Mouse (Mus musculus) neural tube, embryonic 13.5 days (tissue): Measurements from ENCODE around the gene Denr. TPM values are rescaled to one million over a fixed set of nuclear protein-coding genes. Genes with fewer than 3 reads are reported as not detected.
A peak's percentile ranks its signal among the peaks of the same experiment; 100 is the strongest.

ENCODE experiments used
- ATAC-seq: fragments of 200-750 bp; cut with Nextera tagmentation; 2 replicates; pipeline ENCODE4 v1.8.0; 2017; ENCODE audit warnings: low read depth, mild to moderate bottlenecking, moderate TSS enrichment, moderate library complexity
- H3K27ac ChIP-seq: fragments of 300-500 bp; sonication (generic); replicated peaks from 2 replicates; pipeline ENCODE4 v1.5.1; 2015; ENCODE audit warnings: moderate library complexity, mild to moderate bottlenecking, inconsistent platforms
- H3K27me3 ChIP-seq: fragments of 300-500 bp; sonication (generic); 2 replicates; pipeline ENCODE4 v1.6.1; 2015; ENCODE audit warnings: mild to moderate bottlenecking, inconsistent platforms
- H3K36me3 ChIP-seq: fragments of 300-500 bp; sonication (generic); 2 replicates; pipeline ENCODE4 v1.6.1; 2015; ENCODE audit warnings: mild to moderate bottlenecking, inconsistent platforms
- H3K4me1 ChIP-seq: fragments of 300-500 bp; sonication (generic); replicated peaks from 2 replicates; pipeline ENCODE4 v1.6.1; 2015; ENCODE audit warnings: inconsistent platforms
- H3K4me2 ChIP-seq: fragments of 300-500 bp; sonication (generic); 2 replicates; pipeline ENCODE4 v1.6.1; 2015; ENCODE audit warnings: inconsistent platforms, mild to moderate bottlenecking, moderate library complexity
- H3K4me3 ChIP-seq: fragments of 300-500 bp; sonication (generic); 2 replicates; pipeline ENCODE4 v1.5.1; 2015; ENCODE audit warnings: mild to moderate bottlenecking, inconsistent platforms
- H3K9ac ChIP-seq: fragments of 300-500 bp; sonication (generic); 2 replicates; pipeline ENCODE4 v1.6.1; 2015; ENCODE audit warnings: moderate library complexity, mild to moderate bottlenecking, inconsistent platforms
- H3K9me3 ChIP-seq: fragments of 300-500 bp; sonication (generic); 2 replicates; pipeline ENCODE4 v1.6.1; 2016; ENCODE audit warnings: inconsistent platforms
- WGBS: fragments of 180-500 bp; shearing (Covaris S2); methylation state at CpG from one replicate; pipeline ENCODE4 v1.1.7; 2015; 5-methylcytosine and 5-hydroxymethylcytosine counted together
- polyA plus RNA-seq: library from polyadenylated mRNA; unstranded; fragments of >200 nt; fragmentation: Nextera tagmentation; extraction: Ambion mirVana; gene quantifications from 2 replicates; pipeline ENCODE4 v1.2.1, GENCODE M21; 2015

The Denr gene
- 133 and 136 TPM in 2 replicates for polyA plus RNA-seq

DNA sequence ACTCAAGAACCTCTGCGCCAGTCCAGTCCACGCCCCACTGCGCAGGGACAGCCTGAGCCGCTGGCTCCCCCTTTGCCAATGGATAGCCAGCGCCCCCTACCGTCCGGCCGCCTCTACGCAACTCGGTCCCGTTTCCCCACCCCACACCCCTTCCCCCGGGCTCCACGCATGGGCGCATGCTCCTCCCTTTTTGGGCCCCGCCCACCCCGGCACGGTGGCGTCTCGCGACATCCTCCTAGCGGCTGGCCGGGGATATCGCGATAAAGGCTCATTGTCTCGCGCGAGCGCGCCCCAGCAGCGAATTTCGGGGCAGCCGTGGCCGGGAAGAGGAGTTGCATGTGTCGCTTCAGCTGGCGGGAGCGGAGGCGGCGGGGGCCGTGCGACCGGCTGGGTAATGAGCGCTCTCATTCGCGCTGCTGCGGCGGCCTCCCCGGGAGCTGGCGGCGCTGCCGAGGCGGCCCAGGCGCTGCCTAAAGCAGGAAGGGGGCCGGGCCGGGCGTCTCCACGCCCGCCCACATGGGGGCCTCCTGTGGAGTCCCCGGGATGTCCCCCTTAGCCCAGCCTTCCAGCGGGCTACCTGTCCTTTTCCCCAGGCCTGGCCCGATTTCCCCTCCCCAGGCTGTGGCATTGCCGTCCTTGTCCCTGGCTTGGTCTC, at the start of gene Denr:
Denr (plus strand) TSS at position 200 of the 655 bp plus-strand sequence.
- no peaks in the 10 kb centered on the region for H3K27me3 ChIP-seq
- H3K9me3 ChIP-seq, result no peaks in the 10 kb centered on the region
- H3K9ac ChIP-seq, result peak within 1 kb of the TSS; percentile 98
- ATAC-seq, result peak; percentile 97
- H3K27ac ChIP-seq, result peak within 1 kb of the TSS; percentile 90
- under 1% methylated on average over 60 of the region's 61 CpGs for WGBS
- peak within 1 kb of the TSS; percentile 99 for H3K4me3 ChIP-seq
- peaks cover 22% of the 10 kb centered on the region for H3K4me1 ChIP-seq
- peaks cover 38% of the 10 kb centered on the region for H3K36me3 ChIP-seq
- peak within 1 kb of the TSS; percentile 97 for H3K4me2 ChIP-seq

DNA sequence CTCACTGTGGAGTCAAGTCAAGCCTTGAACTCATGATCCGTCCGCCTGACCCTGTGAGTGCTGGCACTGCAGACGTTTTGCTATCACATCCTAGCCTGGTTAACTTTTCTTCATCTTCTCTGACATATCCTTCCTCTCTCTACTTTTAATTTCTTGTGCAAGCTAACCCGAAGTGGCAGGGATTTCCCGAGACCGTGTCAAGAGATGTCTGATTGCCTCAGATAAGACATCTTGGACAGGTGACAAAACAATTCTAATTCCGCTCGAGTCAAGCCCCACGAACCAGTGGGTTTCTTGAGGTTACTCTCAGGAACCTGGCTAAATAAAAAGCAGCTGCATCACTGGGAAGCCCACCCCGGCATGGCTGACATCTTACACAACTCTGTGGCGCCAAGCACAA, 48.2 kb upstream of the Denr start:
- Histone ChIP-seq H3K27me3 (no peaks in the 10 kb centered on the region), H3K27ac (no peak overlapping the region), H3K4me1 (no peaks in the 10 kb centered on the region), H3K36me3 (no peaks in the 10 kb centered on the region), H3K9ac (no peak overlapping the region), H3K4me3 (no peak overlapping the region), H3K4me2 (no peak overlapping the region), H3K9me3 (no peaks in the 10 kb centered on the region)
- WGBS, result 91% methylated on average over 11 of the region's 11 CpGs
- no peak for ATAC-seq

- Histone ChIP-seq H3K36me3 (no peaks in the 10 kb centered on the region), H3K4me3 (no peak overlapping the region), H3K27me3 (no peaks in the 10 kb centered on the region), H3K4me1 (no peaks in the 10 kb centered on the region), H3K4me2 (no peak overlapping the region), H3K27ac (no peak overlapping the region), H3K9me3 (no peaks in the 10 kb centered on the region), H3K9ac (no peak overlapping the region)
- WGBS, result 88% methylated on average over 15 of the region's 15 CpGs
- no peak for ATAC-seq
Measured at GRCm38 (mm10) chr5:123862374-123863350, 44.3 kb upstream of the Denr start.

GRCm38 (mm10) chr5:123863934-123864333, 43.0 kb upstream of the Denr start:
- H3K4me1 ChIP-seq, result no peaks in the 10 kb centered on the region
- no peak overlapping the region for H3K27ac ChIP-seq
- no peaks in the 10 kb centered on the region for H3K27me3 ChIP-seq
- 92% methylated on average over 14 of the region's 14 CpGs for WGBS
- no peaks in the 10 kb centered on the region for H3K9me3 ChIP-seq
- no peak for ATAC-seq
- H3K4me3 ChIP-seq, result no peak overlapping the region
- H3K36me3 ChIP-seq, result no peaks in the 10 kb centered on the region
- no peak overlapping the region for H3K4me2 ChIP-seq
- no peak overlapping the region for H3K9ac ChIP-seq

GRCm38 (mm10) chr5:123865365-123865764, 41.6 kb upstream of the Denr start, which contains the start of gene Hcar2:
TSS of gene Hcar2 (minus strand) at chr5:123865499.
- H3K9me3 ChIP-seq, result no peaks in the 10 kb centered on the region
- no peaks in the 10 kb centered on the region for H3K36me3 ChIP-seq
- 79% methylated on average over 12 of the region's 12 CpGs for WGBS
- no peak within 1 kb of the TSS for H3K9ac ChIP-seq
- no peaks in the 10 kb centered on the region for H3K4me1 ChIP-seq
- H3K4me2 ChIP-seq, result no peak within 1 kb of the TSS
- no peak for ATAC-seq
- H3K27ac ChIP-seq, result no peak within 1 kb of the TSS
- H3K27me3 ChIP-seq, result no peaks in the 10 kb centered on the region
- H3K4me3 ChIP-seq, result no peak within 1 kb of the TSS

- no peaks in the 10 kb centered on the region for H3K9me3 ChIP-seq
- H3K4me2 ChIP-seq, result no peak overlapping the region
- H3K9ac ChIP-seq, result no peak overlapping the region
- no peaks in the 10 kb centered on the region for H3K4me1 ChIP-seq
- no peaks in the 10 kb centered on the region for H3K36me3 ChIP-seq
- no peak overlapping the region for H3K27ac ChIP-seq
- WGBS, result 97% methylated on average over 4 of the region's 4 CpGs
- no peak overlapping the region for H3K4me3 ChIP-seq
- no peaks in the 10 kb centered on the region for H3K27me3 ChIP-seq
- ATAC-seq, result no peak
Measured at GRCm38 (mm10) chr5:123866457-123866856, 40.5 kb upstream of the Denr start.

DNA sequence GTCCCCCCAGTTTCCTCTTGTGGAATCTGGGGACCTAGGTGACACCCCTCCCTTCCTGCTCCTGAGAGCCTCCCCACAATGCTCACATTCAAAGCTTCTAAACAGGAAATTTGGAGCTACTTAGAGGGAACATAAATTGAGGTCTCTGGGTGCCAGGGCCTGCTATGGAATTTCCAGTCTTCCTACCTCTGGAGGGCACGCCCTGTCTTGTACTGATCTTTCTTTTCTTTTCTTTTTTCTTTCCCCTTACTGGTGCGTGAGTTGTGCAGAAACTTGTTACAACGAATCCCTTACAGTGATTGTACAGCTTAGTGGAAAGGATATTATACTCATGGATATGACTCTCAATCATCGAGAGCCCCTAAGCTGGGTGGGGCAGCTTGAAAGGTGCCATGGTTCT, 37.4 kb upstream of the Denr start:
- no peaks in the 10 kb centered on the region for H3K36me3 ChIP-seq
- ATAC-seq, result no peak
- no peaks in the 10 kb centered on the region for H3K9me3 ChIP-seq
- no peak overlapping the region for H3K4me3 ChIP-seq
- H3K4me1 ChIP-seq, result no peaks in the 10 kb centered on the region
- H3K27me3 ChIP-seq, result no peaks in the 10 kb centered on the region
- WGBS, result 91% methylated on average over 4 of the region's 4 CpGs
- H3K9ac ChIP-seq, result no peak overlapping the region
- no peak overlapping the region for H3K4me2 ChIP-seq
- H3K27ac ChIP-seq, result no peak overlapping the region

DNA sequence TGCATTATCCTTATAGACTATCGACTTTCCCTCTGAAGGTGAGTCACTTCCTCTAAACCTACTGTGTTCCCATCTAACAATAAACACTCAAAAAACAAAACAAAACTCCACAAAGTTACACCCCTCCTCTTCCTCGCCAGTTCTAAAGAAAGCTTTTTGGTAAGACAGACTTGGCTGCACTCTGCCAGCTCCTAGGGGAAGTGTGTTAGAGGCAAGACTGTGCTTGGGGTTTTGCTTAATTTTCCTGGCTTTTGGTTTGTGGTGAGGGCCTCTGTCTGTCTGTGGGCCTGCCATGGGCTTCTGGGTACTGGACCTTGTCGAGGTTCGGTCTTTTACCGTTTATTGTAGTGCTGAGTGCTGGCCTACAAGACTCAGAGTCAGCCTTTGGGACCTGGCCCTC, 32.8 kb upstream of the Denr start:
- Histone ChIP-seq H3K4me3 (no peak overlapping the region), H3K4me1 (no peaks in the 10 kb centered on the region), H3K36me3 (no peaks in the 10 kb centered on the region), H3K27ac (no peak overlapping the region), H3K9me3 (no peaks in the 10 kb centered on the region), H3K4me2 (no peak overlapping the region), H3K9ac (no peak overlapping the region), H3K27me3 (no peaks in the 10 kb centered on the region)
- WGBS, result 89% methylated on average over 5 of the region's 5 CpGs
- no peak for ATAC-seq

DNA sequence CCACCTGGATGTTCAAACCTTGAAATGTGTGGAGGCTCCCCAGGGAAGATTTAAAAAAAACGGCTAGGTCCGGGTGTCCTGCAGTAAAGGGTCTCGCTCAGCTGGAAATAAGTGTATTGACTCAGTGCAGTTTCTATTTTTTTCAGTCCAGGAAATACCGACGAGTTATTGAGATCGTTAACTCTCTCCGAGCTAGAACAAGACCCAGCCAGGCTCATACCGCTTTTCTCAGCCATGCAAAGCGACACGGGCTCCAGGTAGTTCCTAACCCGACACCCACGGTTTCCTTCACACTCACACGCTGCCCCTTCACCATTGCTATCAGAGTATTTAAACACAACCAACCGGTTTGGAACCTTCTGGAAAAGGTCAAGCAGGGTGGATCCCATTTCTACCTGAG, 28.9 kb upstream of the Denr start:
- H3K27ac ChIP-seq, result no peak overlapping the region
- no peaks in the 10 kb centered on the region for H3K36me3 ChIP-seq
- H3K4me2 ChIP-seq, result no peak overlapping the region
- H3K4me1 ChIP-seq, result no peaks in the 10 kb centered on the region
- ATAC-seq, result no peak
- no peak overlapping the region for H3K9ac ChIP-seq
- no peaks in the 10 kb centered on the region for H3K27me3 ChIP-seq
- H3K9me3 ChIP-seq, result no peaks in the 10 kb centered on the region
- WGBS, result 65% methylated on average over 14 of the region's 14 CpGs
- H3K4me3 ChIP-seq, result no peak overlapping the region

- WGBS, result 74% methylated on average over 12 of the region's 12 CpGs
- no peak within 1 kb of the TSS for H3K4me2 ChIP-seq
Measured at GRCm38 (mm10) chr5:123879928-123880327, 27.0 kb upstream of the Denr start, which contains the start of gene Hcar1. TSS of gene Hcar1 (minus strand) at chr5:123880020.

GRCm38 (mm10) chr5:123880778-123881177, 26.2 kb upstream of the Denr start:
- Histone ChIP-seq H3K4me3 (no peak overlapping the region), H3K9ac (no peak overlapping the region), H3K4me2 (no peak overlapping the region), H3K27me3 (no peaks in the 10 kb centered on the region), H3K4me1 (no peaks in the 10 kb centered on the region), H3K27ac (no peak overlapping the region), H3K36me3 (no peaks in the 10 kb centered on the region), H3K9me3 (no peaks in the 10 kb centered on the region)
- ATAC-seq, result no peak
- WGBS, result 82% methylated on average over 14 of the region's 14 CpGs

More at GRCm38 (mm10) chr5:123879928-123880327, 27.0 kb upstream of the Denr start, which contains the start of gene Hcar1:
- H3K27ac ChIP-seq, result no peak within 1 kb of the TSS
- H3K9ac ChIP-seq, result no peak within 1 kb of the TSS
- no peaks in the 10 kb centered on the region for H3K36me3 ChIP-seq
- ATAC-seq, result no peak
- no peaks in the 10 kb centered on the region for H3K9me3 ChIP-seq
- H3K27me3 ChIP-seq, result no peaks in the 10 kb centered on the region
- H3K4me3 ChIP-seq, result no peak within 1 kb of the TSS
- H3K4me1 ChIP-seq, result no peaks in the 10 kb centered on the region

DNA sequence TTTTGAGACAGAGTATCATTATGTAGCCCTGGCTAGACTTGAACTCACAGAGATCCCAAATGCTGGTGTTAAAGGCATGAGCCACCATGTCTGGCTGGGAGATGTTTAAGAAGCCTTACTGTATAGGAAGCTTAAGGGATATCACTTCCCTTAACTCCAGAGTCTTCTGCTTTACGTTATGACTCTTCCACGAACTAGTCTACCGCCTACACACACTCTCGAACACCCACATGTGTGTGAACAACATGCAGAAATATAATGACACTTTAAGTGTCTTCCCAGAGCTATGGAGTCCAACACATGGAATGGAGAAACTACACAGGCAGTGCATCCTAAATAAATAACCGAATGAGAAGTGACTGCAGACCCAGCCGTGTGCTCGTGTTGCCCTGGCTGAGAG, 23.1 kb upstream of the Denr start:
- Histone ChIP-seq H3K4me3 (no peak overlapping the region), H3K4me2 (no peak overlapping the region), H3K4me1 (no peaks in the 10 kb centered on the region), H3K9ac (no peak overlapping the region), H3K36me3 (no peaks in the 10 kb centered on the region), H3K27me3 (no peaks in the 10 kb centered on the region), H3K27ac (no peak overlapping the region), H3K9me3 (no peaks in the 10 kb centered on the region)
- WGBS, result 82% methylated on average over 7 of the region's 7 CpGs
- no peak for ATAC-seq
